ENCODE assay signal across 8 mouse cellular contexts in the genomic region with DNA sequence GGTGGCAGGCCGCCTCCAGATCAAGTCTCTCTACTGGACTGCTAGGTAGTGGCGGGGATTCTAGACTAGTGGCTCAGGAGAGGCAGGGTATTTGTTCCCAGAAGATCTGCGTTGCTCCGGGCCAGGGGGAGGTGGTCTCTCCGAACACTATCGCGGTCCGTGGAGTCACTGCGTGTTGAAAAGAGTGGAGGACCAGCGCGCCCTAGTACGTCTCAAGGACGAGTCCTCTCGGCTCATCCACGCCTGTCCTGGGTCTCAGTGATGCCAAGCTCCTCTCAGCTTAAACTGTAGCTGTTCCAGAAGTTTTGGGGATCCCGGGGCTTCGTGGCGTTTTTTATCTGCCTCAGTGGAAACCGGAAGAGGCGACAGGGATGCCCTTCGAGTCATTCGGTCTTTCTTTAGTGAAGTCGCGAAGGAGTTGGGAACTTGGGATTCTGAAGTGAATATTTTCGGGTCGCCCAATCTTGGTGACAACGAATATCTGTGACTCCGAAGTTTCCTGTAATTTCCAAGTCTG. TPM values are rescaled to one million over a fixed set of nuclear protein-coding genes. Genes with fewer than 3 reads are reported as not detected.
A peak's percentile ranks its signal among the peaks of the same experiment; 100 is the strongest.
DNase-seq lines count a peak whose midpoint lies in the region; ATAC-seq lines count a peak whose summit lies in the region.

No protein-coding gene starts in this region.

- H3K27me3 ChIP-seq in forebrain, embryonic 15.5 days, result peaks cover 67% of the 10 kb centered on the region
- peaks cover 78% of the 10 kb centered on the region for H3K27me3 ChIP-seq in liver, embryonic 15.5 days

- H3K27ac ChIP-seq in forebrain, embryonic 15.5 days (replicated peaks), result no peak overlapping the region
- no peak overlapping the region for H3K27ac ChIP-seq in liver, embryonic 15.5 days (replicated peaks)

- peak overlapping the region; percentile 37 for H3K4me3 ChIP-seq in forebrain, embryonic 15.5 days
- H3K4me3 ChIP-seq in liver, embryonic 15.5 days (replicated peaks), result peak overlapping the region; percentile 50

- peak overlapping the region; percentile 50 for H3K4me2 ChIP-seq in forebrain, embryonic 15.5 days (replicated peaks)
- peak overlapping the region; percentile 74 for H3K4me2 ChIP-seq in liver, embryonic 15.5 days

- peaks cover 29% of the 10 kb centered on the region for H3K4me1 ChIP-seq in forebrain, embryonic 15.5 days
- peaks cover 37% of the 10 kb centered on the region for H3K4me1 ChIP-seq in liver, embryonic 15.5 days (replicated peaks)

- WGBS in forebrain, embryonic 15.5 days, result under 1% methylated on average over 28 of the region's 28 CpGs
- WGBS in liver, embryonic 15.5 days (ENCODE audit: insufficient replicate concordance), result under 1% methylated on average over 28 of the region's 28 CpGs

- DNase-seq in heart, adult 11 months, result peak; percentile 75
- DNase-seq in heart, postnatal 10 days, result no peak
- peak; percentile 63 for DNase-seq in ES-CJ7 (ENCODE audit: low read depth, low spot score)
- peak; percentile 63 for DNase-seq in yolk sac, embryonic 10.5 days (ENCODE audit: low spot score)
- no peak for DNase-seq in urinary bladder, adult 18-20 months (ENCODE audit: low spot score in 2 of 2)
- DNase-seq in layer of hippocampus, postnatal 25 days (ENCODE audit: extremely low spot score in 1 of 2, low spot score in 1 of 2), result no peak

- 0 out of 2 replicates have a peak overlapping the region, but pooled peaks have one; percentile 20 for H3K9ac ChIP-seq in forebrain, embryonic 15.5 days (replicated peaks)
- no peak overlapping the region for H3K9ac ChIP-seq in liver, embryonic 15.5 days

- 0 out of 2 replicates have a peak, but pooled peaks have one; percentile 30 for ATAC-seq in forebrain, embryonic 15.5 days (replicated peaks)
- no peak for ATAC-seq in liver, embryonic 15.5 days (ENCODE audit: insufficient read depth)

- intact Hi-C loops in heart, postnatal 10 days (cut with DNase I), result no loop called here

- no peaks in the 10 kb centered on the region for H3K36me3 ChIP-seq in forebrain, embryonic 15.5 days
- no peaks in the 10 kb centered on the region for H3K36me3 ChIP-seq in liver, embryonic 15.5 days (replicated peaks)

- H3K9me3 ChIP-seq in forebrain, embryonic 15.5 days, result no peaks in the 10 kb centered on the region
- H3K9me3 ChIP-seq in liver, embryonic 15.5 days (replicated peaks), result no peaks in the 10 kb centered on the region

RNA-seq across cellular contexts. Expression of gene Zfp322a, which starts 59.5 kb away (rescaled TPM):
- 10 to 100 TPM; 18.9 to 21.7 TPM for total RNA-seq in heart, postnatal 10 days (2021)
- polyA plus RNA-seq in forebrain, embryonic 15.5 days (2015; fragmentation: Nextera tagmentation; extraction: Ambion mirVana), result 58.3 and 60.9 TPM in 2 replicates
- 11.2 and 12.6 TPM in 2 replicates for polyA plus RNA-seq in liver, embryonic 15.5 days (2015; fragmentation: Nextera tagmentation; extraction: Ambion mirVana)
- total RNA-seq in layer of hippocampus, postnatal 25 days (2021), result 10 to 100 TPM; 34.3 to 40.0 TPM

Comparison
In these comparisons a context has a peak if more than half of its experiments do, and no peak if none do; other contexts are left out.
1. DNase-seq: peak in heart, adult 11 months (single experiment), ES-CJ7 (single experiment) and yolk sac, embryonic 10.5 days (single experiment); none in heart, postnatal 10 days (0 of 2), urinary bladder, adult 18-20 months (0 of 2) and layer of hippocampus, postnatal 25 days (0 of 2).